Mouse (Mus musculus): Measurements from ENCODE around the gene Serpina3n. TPM values are rescaled to one million over a fixed set of nuclear protein-coding genes. Genes with fewer than 3 reads are reported as not detected.
"Not testable (repeated sequence)": the region's sequence is repeated elsewhere in the genome, so short reads cannot be mapped to it uniquely, and the experiment has no call there.

The Serpina3n gene
- polyA plus RNA-seq (2014; fragmentation: Nextera tagmentation; extraction: Ambion mirVana) = 1.5 and 1.6 TPM in 2 replicates

GRCm38 (mm10) chr12:104406454-104406885, at the start of gene Serpina3n:
Serpina3n (plus strand) TSS chr12:104406729.
- Histone ChIP-seq H3K4me2 (replicated peaks) (no peak within 1 kb of the TSS), H3K36me3 (replicated peaks; ENCODE audit: control insufficient read depth, insufficient read depth) (no peaks in the 10 kb centered on the region), H3K27me3 (ENCODE audit: control insufficient read depth, insufficient read depth, low read length) (no peaks in the 10 kb centered on the region), H3K9ac (no peak within 1 kb of the TSS), H3K9me3 (ENCODE audit: control insufficient read depth, low read length) (no peaks in the 10 kb centered on the region), H3K4me1 (replicated peaks; ENCODE audit: control insufficient read depth, insufficient read depth, low read length) (no peaks in the 10 kb centered on the region), H3K4me3 (replicated peaks; ENCODE audit: low read length) (no peak within 1 kb of the TSS), H3K27ac (no peak within 1 kb of the TSS)
- ATAC-seq (ENCODE audit: low FRiP score) (no peak), DNase-seq (ENCODE audit: low spot score) (no peak)
- WGBS = 49% methylated on average over 4 of the region's 4 CpGs

DNA sequence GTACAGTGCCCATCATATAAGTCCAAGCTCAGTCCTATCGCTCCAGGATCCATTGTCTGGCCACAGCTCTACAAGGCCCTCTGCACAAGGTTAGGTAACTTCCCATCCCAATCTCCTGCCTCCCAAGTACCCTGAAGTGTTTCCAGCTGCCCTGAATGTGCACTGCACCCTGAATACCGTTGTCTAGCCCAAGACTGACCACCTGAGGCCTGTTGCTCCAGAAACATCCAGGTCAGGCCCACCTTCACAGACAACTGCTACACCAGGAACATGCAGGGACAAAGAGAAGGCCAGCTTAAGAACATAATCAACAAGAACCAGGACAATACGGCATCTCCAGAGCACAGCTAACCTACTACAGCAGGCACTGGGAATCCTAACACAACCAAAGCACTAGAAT, 36.5 kb upstream of the Serpina3n start:
- Histone ChIP-seq H3K27me3 (ENCODE audit: control insufficient read depth, insufficient read depth, low read length) (no peaks in the 10 kb centered on the region), H3K9me3 (ENCODE audit: control insufficient read depth, low read length) (no peaks in the 10 kb centered on the region), H3K9ac (no peak overlapping the region), H3K4me1 (replicated peaks; ENCODE audit: control insufficient read depth, insufficient read depth, low read length) (no peaks in the 10 kb centered on the region), H3K27ac (no peak overlapping the region), H3K4me3 (replicated peaks; ENCODE audit: low read length) (no peak overlapping the region), H3K4me2 (replicated peaks) (no peak overlapping the region), H3K36me3 (replicated peaks; ENCODE audit: control insufficient read depth, insufficient read depth) (no peaks in the 10 kb centered on the region)
- ATAC-seq (ENCODE audit: low FRiP score) (no peak), DNase-seq (ENCODE audit: low spot score) (no peak)
- 92% methylated on average over 3 of the region's 3 CpGs for WGBS

DNA sequence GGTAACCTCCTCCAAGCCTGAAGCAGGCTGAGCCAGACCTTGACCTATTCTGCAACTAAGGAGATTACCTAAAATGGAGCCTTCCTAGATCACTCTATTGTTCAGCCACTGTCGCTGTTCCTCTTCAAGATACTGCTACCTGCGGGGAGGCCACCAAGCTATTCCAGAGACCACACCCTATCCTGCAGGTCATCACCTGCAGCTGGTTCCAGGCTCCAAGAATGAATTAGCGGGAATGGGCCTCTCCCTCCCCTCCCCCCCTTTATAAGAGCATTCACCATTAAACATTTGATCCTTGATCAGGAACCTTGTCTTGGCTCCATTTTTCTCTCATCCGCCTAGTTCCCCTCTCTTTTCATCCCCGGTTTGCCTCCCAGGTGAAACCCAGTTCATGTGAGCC, 29.4 kb upstream of the Serpina3n start:
- not testable (repeated sequence) for H3K4me3 ChIP-seq (replicated peaks; ENCODE audit: low read length); ATAC-seq (ENCODE audit: low FRiP score); DNase-seq (ENCODE audit: low spot score); H3K9me3 ChIP-seq (ENCODE audit: control insufficient read depth, low read length); H3K4me2 ChIP-seq (replicated peaks); H3K4me1 ChIP-seq (replicated peaks; ENCODE audit: control insufficient read depth, insufficient read depth, low read length); H3K36me3 ChIP-seq (replicated peaks; ENCODE audit: control insufficient read depth, insufficient read depth); H3K27ac ChIP-seq; H3K9ac ChIP-seq; H3K27me3 ChIP-seq (ENCODE audit: control insufficient read depth, insufficient read depth, low read length)
- 73% methylated on average over 5 of the region's 5 CpGs for WGBS

GRCm38 (mm10) chr12:104378351-104378750, 28.2 kb upstream of the Serpina3n start:
- not testable (repeated sequence) for H3K4me2 ChIP-seq (replicated peaks); H3K9me3 ChIP-seq (ENCODE audit: control insufficient read depth, low read length); H3K4me1 ChIP-seq (replicated peaks; ENCODE audit: control insufficient read depth, insufficient read depth, low read length); H3K36me3 ChIP-seq (replicated peaks; ENCODE audit: control insufficient read depth, insufficient read depth); H3K27ac ChIP-seq; DNase-seq (ENCODE audit: low spot score); ATAC-seq (ENCODE audit: low FRiP score); H3K4me3 ChIP-seq (replicated peaks; ENCODE audit: low read length); H3K9ac ChIP-seq; H3K27me3 ChIP-seq (ENCODE audit: control insufficient read depth, insufficient read depth, low read length)
- 73% methylated on average over 2 of the region's 2 CpGs for WGBS

GRCm38 (mm10) chr12:104378815-104379214, 27.7 kb upstream of the Serpina3n start:
- WGBS = 44% methylated on average over 5 of the region's 5 CpGs
- H3K4me3 ChIP-seq (replicated peaks; ENCODE audit: low read length); H3K9ac ChIP-seq; DNase-seq (ENCODE audit: low spot score); H3K27me3 ChIP-seq (ENCODE audit: control insufficient read depth, insufficient read depth, low read length); H3K27ac ChIP-seq; ATAC-seq (ENCODE audit: low FRiP score); H3K4me2 ChIP-seq (replicated peaks); H3K36me3 ChIP-seq (replicated peaks; ENCODE audit: control insufficient read depth, insufficient read depth); H3K4me1 ChIP-seq (replicated peaks; ENCODE audit: control insufficient read depth, insufficient read depth, low read length); H3K9me3 ChIP-seq (ENCODE audit: control insufficient read depth, low read length): not testable (repeated sequence)

DNA sequence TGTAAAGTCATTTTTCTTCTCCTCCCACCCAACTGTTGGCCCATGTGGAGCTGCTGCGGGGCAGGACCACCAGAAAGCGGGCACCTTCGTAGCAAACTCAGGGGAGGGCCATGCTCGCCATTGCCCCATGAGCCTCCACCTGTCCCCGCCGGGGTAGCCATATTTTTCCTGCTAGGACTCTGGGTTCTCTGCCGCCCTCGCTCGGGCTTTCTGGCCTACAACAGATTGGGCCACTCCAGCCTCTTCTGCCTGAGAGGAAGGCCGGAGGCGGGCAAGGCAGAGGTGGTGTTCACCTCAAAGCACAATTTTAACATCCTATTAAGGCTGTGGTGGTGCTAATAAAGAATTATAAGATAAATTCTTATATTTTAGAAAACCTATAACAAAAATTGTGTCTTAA, 26.7 kb upstream of the Serpina3n start:
- no peaks in the 10 kb centered on the region for H3K27me3 ChIP-seq (ENCODE audit: control insufficient read depth, insufficient read depth, low read length)
- H3K9ac ChIP-seq = no peak overlapping the region
- 94% methylated on average over 11 of the region's 11 CpGs for WGBS
- ATAC-seq (ENCODE audit: low FRiP score) (no peak), DNase-seq (ENCODE audit: low spot score) (no peak)
- H3K9me3 ChIP-seq (ENCODE audit: control insufficient read depth, low read length) = no peaks in the 10 kb centered on the region
- no peak overlapping the region for H3K4me2 ChIP-seq (replicated peaks)
- H3K4me3 ChIP-seq (replicated peaks; ENCODE audit: low read length) = no peak overlapping the region
- no peaks in the 10 kb centered on the region for H3K4me1 ChIP-seq (replicated peaks; ENCODE audit: control insufficient read depth, insufficient read depth, low read length)
- H3K27ac ChIP-seq = no peak overlapping the region
- no peaks in the 10 kb centered on the region for H3K36me3 ChIP-seq (replicated peaks; ENCODE audit: control insufficient read depth, insufficient read depth)

DNA sequence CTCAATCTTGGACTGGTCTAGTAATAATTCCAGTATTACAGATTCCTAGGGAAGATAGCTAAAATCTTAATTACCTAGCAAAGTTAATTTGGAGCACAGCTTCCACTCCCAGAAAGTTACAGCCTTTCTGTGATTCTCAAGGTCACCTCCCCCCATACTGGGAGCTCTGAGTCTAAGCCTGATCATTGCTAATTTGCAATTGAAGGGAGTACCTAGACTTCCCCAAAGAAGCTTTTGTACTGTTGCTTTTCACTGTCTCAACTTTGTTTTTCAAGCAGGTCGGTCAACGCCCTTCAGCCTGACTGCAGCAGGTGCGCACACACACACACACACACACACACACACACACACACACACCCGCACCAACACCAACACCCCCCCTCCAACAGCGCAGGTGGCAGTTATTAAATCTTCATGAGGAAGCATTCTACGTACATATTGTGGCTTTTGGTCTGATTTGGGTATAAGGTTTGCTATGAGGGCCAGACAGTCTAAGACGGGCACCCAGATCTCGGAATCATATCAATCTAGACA, 25.4 kb upstream of the Serpina3n start:
- not testable (repeated sequence) for H3K4me2 ChIP-seq (replicated peaks); ATAC-seq (ENCODE audit: low FRiP score); H3K27ac ChIP-seq; DNase-seq (ENCODE audit: low spot score); H3K36me3 ChIP-seq (replicated peaks; ENCODE audit: control insufficient read depth, insufficient read depth); H3K9ac ChIP-seq; H3K9me3 ChIP-seq (ENCODE audit: control insufficient read depth, low read length); H3K4me1 ChIP-seq (replicated peaks; ENCODE audit: control insufficient read depth, insufficient read depth, low read length); H3K27me3 ChIP-seq (ENCODE audit: control insufficient read depth, insufficient read depth, low read length); H3K4me3 ChIP-seq (replicated peaks; ENCODE audit: low read length)
- 94% methylated on average over 8 of the region's 8 CpGs for WGBS

- ATAC-seq (ENCODE audit: low FRiP score); H3K4me1 ChIP-seq (replicated peaks; ENCODE audit: control insufficient read depth, insufficient read depth, low read length); H3K9ac ChIP-seq; H3K4me2 ChIP-seq (replicated peaks); H3K9me3 ChIP-seq (ENCODE audit: control insufficient read depth, low read length); H3K4me3 ChIP-seq (replicated peaks; ENCODE audit: low read length); H3K36me3 ChIP-seq (replicated peaks; ENCODE audit: control insufficient read depth, insufficient read depth); H3K27ac ChIP-seq; H3K27me3 ChIP-seq (ENCODE audit: control insufficient read depth, insufficient read depth, low read length); DNase-seq (ENCODE audit: low spot score): not testable (repeated sequence)
Measured at GRCm38 (mm10) chr12:104385987-104386386, 20.5 kb upstream of the Serpina3n start.

- H3K27ac ChIP-seq; H3K36me3 ChIP-seq (replicated peaks; ENCODE audit: control insufficient read depth, insufficient read depth); ATAC-seq (ENCODE audit: low FRiP score); H3K27me3 ChIP-seq (ENCODE audit: control insufficient read depth, insufficient read depth, low read length); H3K4me3 ChIP-seq (replicated peaks; ENCODE audit: low read length); DNase-seq (ENCODE audit: low spot score); H3K4me1 ChIP-seq (replicated peaks; ENCODE audit: control insufficient read depth, insufficient read depth, low read length); H3K9me3 ChIP-seq (ENCODE audit: control insufficient read depth, low read length); H3K9ac ChIP-seq; H3K4me2 ChIP-seq (replicated peaks): not testable (repeated sequence)
- WGBS = 71% methylated on average over 2 of the region's 2 CpGs
Measured at GRCm38 (mm10) chr12:104386878-104387277, 19.7 kb upstream of the Serpina3n start.

DNA sequence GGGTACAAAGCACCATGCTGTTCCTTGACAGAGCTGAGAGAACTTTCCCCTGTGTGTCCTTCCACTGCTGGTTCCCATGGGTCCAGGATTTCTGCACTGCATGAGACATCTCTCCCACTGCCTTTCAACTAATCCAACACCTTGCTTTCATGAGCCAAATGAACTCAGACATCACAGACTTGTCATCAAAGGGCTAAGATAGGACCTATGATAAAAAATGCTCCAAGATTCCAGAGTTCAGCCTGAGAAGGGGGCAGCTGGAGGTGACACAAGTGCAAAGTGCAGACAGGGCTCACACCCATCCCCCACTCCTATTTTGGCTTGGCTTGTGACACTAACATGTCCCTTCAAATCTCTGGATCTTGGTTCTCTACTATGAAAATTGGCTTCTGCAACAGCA, 18.1 kb upstream of the Serpina3n start:
- Histone ChIP-seq H3K36me3 (replicated peaks; ENCODE audit: control insufficient read depth, insufficient read depth) (no peaks in the 10 kb centered on the region), H3K4me3 (replicated peaks; ENCODE audit: low read length) (no peak overlapping the region), H3K27me3 (ENCODE audit: control insufficient read depth, insufficient read depth, low read length) (no peaks in the 10 kb centered on the region), H3K4me1 (replicated peaks; ENCODE audit: control insufficient read depth, insufficient read depth, low read length) (no peaks in the 10 kb centered on the region), H3K4me2 (replicated peaks) (no peak overlapping the region), H3K9me3 (ENCODE audit: control insufficient read depth, low read length) (no peaks in the 10 kb centered on the region), H3K9ac (no peak overlapping the region), H3K27ac (no peak overlapping the region)
- ATAC-seq (ENCODE audit: low FRiP score) (no peak), DNase-seq (ENCODE audit: low spot score) (no peak)

Measured in hindbrain, embryonic 14.5 days (tissue).